Mouse (Mus musculus): Measurements from ENCODE around the gene Spata18.

DNA sequence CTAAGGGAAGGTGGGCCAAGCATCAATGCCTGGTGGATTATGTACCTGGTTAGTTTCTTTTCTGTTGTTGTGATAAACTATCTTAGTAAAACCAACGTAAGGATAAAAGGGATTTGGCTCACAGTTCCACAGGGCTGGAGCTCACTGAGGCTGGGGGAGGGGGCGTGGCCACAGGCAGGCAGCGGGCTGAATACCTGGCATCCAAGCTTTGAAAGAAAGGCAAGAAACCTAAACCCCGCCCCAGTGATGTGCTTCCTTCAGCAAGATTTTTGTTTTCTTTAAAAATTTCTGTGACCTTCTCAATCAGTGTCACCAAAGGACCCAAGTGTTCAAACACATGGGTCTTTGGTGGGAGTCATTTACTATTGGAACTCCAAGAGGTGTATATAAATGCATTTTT lies 23.6 kb upstream of the Spata18 start:
- TF ChIP-seq POLR2A (IDR thresholded peaks at IDR 0.05; ENCODE audit: low read depth, low read length) (no peak), CTCF (IDR thresholded peaks at IDR 0.05; ENCODE audit: extremely low read depth, insufficient read depth, insufficient read length, insufficient replicate concordance) (no peak)

All from spleen, adult 2 months (tissue).